Mouse (Mus musculus) lung, embryonic 14.5 days (tissue): ENCODE measurements at regions not wholly inside any gene's neighbourhood (a gene's known extent, or its start where the extent isn't known, plus 50 kb on each side); places are given as distances from the start of the nearest gene placed in this dataset.

ENCODE experiments used
- ATAC-seq: fragments of 200-750 bp; cut with Nextera tagmentation; 2 replicates; pipeline ENCODE4 v1.8.0; 2017; ENCODE audit warnings: mild to moderate bottlenecking, moderate TSS enrichment, moderate library complexity; ENCODE audit not compliant: insufficient read depth
- DNase-seq: peaks from one replicate; pipeline ENCODE4 v3.0.0-alpha.2; 2015
- H3K27ac ChIP-seq: fragments of 300-500 bp; sonication (generic); 2 replicates; pipeline ENCODE4 v1.5.1; 2014; ENCODE audit warnings: low read depth, mild to moderate bottlenecking, moderate library complexity
- H3K27me3 ChIP-seq: fragments of 300-500 bp; sonication (generic); 2 replicates; pipeline ENCODE4 v1.6.1; 2014; ENCODE audit warnings: low read length, control low read depth; ENCODE audit not compliant: insufficient read depth
- H3K36me3 ChIP-seq: fragments of 300-500 bp; sonication (generic); 2 replicates; pipeline ENCODE4 v1.6.1; 2014; ENCODE audit warnings: control low read depth; ENCODE audit not compliant: insufficient read depth
- H3K4me1 ChIP-seq: fragments of 300-500 bp; sonication (generic); 2 replicates; pipeline ENCODE4 v1.6.1; 2014; ENCODE audit warnings: antibody characterized with exemption, control low read depth; ENCODE audit not compliant: insufficient read depth
- H3K4me2 ChIP-seq: fragments of 300-500 bp; sonication (generic); 2 replicates; pipeline ENCODE4 v1.6.1; 2014; ENCODE audit warnings: mild to moderate bottlenecking
- H3K4me3 ChIP-seq: fragments of 300-500 bp; sonication (generic); 2 replicates; pipeline ENCODE4 v1.5.1; 2014; ENCODE audit warnings: low read depth, low read length
- H3K9ac ChIP-seq: fragments of 300-500 bp; sonication (generic); 2 replicates; pipeline ENCODE4 v1.6.1; 2014
- H3K9me3 ChIP-seq: fragments of 300-500 bp; sonication (generic); 2 replicates; pipeline ENCODE4 v1.6.1; 2016; ENCODE audit warnings: low read depth, low read length, control low read depth
- CTCF ChIP-seq: IDR thresholded peaks from 2 replicates; pipeline ENCODE4 v1.5.1; 2016; ENCODE audit warnings: antibody characterized with exemption, low read depth
- WGBS: fragments of 180-500 bp; shearing (Covaris S2); extraction: QIAGEN DNeasy Blood & Tissue Kit; methylation state at CpG from one replicate; pipeline ENCODE4 v1.1.7; 2014; 5-methylcytosine and 5-hydroxymethylcytosine counted together

GRCm38 (mm10) chr5:43093647-43094326 is 139.2 kb upstream of the Cpeb2 start:
- Histone ChIP-seq H3K4me1 (0 out of 2 replicates have a peak, but pooled peaks cover 6% of the 10 kb centered on the region), H3K27ac (no peak overlapping the region), H3K4me3 (no peak overlapping the region), H3K27me3 (no peaks in the 10 kb centered on the region), H3K9ac (no peak overlapping the region), H3K9me3 (no peaks in the 10 kb centered on the region), H3K36me3 (no peaks in the 10 kb centered on the region), H3K4me2 (no peak overlapping the region)
- DNase-seq = no peak
- WGBS = 60% methylated on average over 5 of the region's 5 CpGs
- no peak for ATAC-seq
- no peak for TF ChIP-seq CTCF

DNA sequence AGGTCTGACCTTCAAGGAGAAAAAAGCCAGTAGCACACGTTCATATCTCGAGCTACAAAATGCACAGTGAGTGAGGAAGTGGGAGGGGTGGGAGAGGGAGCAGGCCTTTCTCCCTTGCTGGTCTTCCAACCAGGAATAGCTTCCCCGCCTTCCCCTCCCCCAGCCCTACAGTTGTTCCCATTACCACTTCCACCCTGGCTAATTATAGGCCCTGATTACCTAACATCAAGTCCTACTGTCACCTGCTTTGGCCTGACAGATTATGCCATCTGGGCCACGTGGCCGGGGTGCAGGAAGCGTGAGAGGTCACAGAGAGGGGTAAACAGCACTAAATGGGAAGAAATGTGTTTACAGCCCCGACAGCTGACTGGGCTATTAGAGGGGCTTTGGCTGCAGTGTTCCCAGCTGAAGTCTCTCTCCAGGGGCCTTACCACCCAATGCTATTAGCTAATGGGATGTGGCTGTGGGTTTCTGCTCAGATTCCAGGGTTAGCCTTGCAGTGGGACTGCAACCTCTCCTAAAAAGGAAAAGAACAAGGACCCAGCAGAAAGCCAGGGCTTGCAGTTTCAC is 138.6 kb upstream of the Cpeb2 start:
- 17% methylated on average over 7 of the region's 7 CpGs for WGBS
- no peak for TF ChIP-seq CTCF
- Histone ChIP-seq H3K9ac (no peak overlapping the region), H3K4me2 (no peak overlapping the region), H3K27ac (no peak overlapping the region; the same call in 1 of the 2 replicates), H3K4me1 (0 out of 2 replicates have a peak, but pooled peaks cover 6% of the 10 kb centered on the region), H3K36me3 (no peaks in the 10 kb centered on the region), H3K27me3 (no peaks in the 10 kb centered on the region), H3K9me3 (no peaks in the 10 kb centered on the region), H3K4me3 (no peak overlapping the region)
- ATAC-seq (peak; percentile 82; the same call in 1 of the 2 replicates), DNase-seq (peak; percentile 34)

DNA sequence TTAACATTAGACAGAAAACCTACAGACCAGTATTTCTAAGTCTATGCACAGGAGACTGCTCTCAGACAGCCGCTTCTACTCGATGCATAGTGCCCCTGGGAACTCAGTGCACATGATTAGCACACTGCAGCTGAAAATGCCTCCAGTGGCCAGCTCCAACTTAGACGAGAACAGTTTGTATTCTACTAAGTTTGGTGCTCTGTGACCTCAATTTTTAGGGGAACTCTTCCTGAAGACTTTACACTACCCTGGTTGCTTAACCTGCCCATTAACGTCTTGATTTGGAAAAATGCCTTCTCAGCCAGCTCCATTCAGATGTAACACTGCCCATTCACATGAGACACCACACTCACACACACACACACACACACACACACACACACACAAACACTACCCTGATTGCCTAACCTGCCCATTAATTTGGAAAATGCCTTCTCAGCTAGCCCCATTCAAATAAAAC is 130.9 kb upstream of the Cpeb2 start:
- no peak overlapping the region for H3K27ac ChIP-seq

DNA sequence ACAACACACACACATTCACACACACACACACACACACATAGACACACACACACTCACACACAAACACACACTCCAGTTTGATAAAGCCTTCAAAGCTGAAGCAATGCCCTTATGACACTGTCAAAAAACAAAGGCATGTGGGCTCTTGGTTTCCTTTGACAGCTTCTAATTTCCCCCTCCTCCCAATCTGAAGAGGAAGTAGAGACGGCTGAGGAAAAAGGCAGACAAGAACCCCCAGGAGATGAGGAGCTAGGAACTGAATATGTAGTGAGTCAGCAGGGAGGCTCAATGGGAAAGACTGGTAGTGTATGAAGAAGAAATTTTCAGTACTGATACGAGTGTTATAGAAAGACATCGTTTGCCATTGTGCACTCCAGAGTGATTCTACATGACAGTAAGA is 130.4 kb upstream of the Cpeb2 start:
- H3K4me1 ChIP-seq = no peaks in the 10 kb centered on the region
- no peak overlapping the region for H3K27ac ChIP-seq
- DNase-seq (no peak), ATAC-seq (no peak)
- no peaks in the 10 kb centered on the region for H3K27me3 ChIP-seq
- no peak overlapping the region for H3K4me3 ChIP-seq
- no peaks in the 10 kb centered on the region for H3K36me3 ChIP-seq
- no peak overlapping the region for H3K9ac ChIP-seq
- no peak overlapping the region for H3K4me2 ChIP-seq
- no peaks in the 10 kb centered on the region for H3K9me3 ChIP-seq
- WGBS = 62% methylated on average over 3 of the region's 3 CpGs
- TF ChIP-seq CTCF = no peak

More for the DNA sequence above, 130.9 kb upstream of the Cpeb2 start:
- Histone ChIP-seq H3K36me3 (no peaks in the 10 kb centered on the region), H3K27me3 (no peaks in the 10 kb centered on the region), H3K4me2 (no peak overlapping the region), H3K4me1 (no peaks in the 10 kb centered on the region), H3K9me3 (no peaks in the 10 kb centered on the region), H3K9ac (no peak overlapping the region), H3K4me3 (no peak overlapping the region)
- no peak for TF ChIP-seq CTCF
- DNase-seq = no peak
- 53% methylated on average over 4 of the region's 4 CpGs for WGBS
- ATAC-seq = no peak

GRCm38 (mm10) chr5:43103728-43104127 is 129.2 kb upstream of the Cpeb2 start:
- 69% methylated on average over 7 of the region's 7 CpGs for WGBS
- TF ChIP-seq CTCF = no peak
- H3K27ac ChIP-seq = no peak overlapping the region
- ATAC-seq (no peak), DNase-seq (no peak)
- H3K4me1 ChIP-seq = no peaks in the 10 kb centered on the region
- H3K9ac ChIP-seq = no peak overlapping the region
- no peaks in the 10 kb centered on the region for H3K36me3 ChIP-seq
- no peaks in the 10 kb centered on the region for H3K9me3 ChIP-seq
- H3K4me2 ChIP-seq = no peak overlapping the region
- no peak overlapping the region for H3K4me3 ChIP-seq
- H3K27me3 ChIP-seq = no peaks in the 10 kb centered on the region

- Histone ChIP-seq H3K27me3 (no peaks in the 10 kb centered on the region), H3K4me2 (no peak overlapping the region), H3K4me1 (no peaks in the 10 kb centered on the region), H3K4me3 (no peak overlapping the region), H3K9ac (no peak overlapping the region), H3K9me3 (no peaks in the 10 kb centered on the region), H3K27ac (no peak overlapping the region), H3K36me3 (no peaks in the 10 kb centered on the region)
- TF ChIP-seq CTCF = no peak
- no peak for ATAC-seq
- WGBS = 74% methylated on average over 5 of the region's 5 CpGs
- no peak for DNase-seq
Observed at GRCm38 (mm10) chr5:43105528-43105927, 127.4 kb upstream of the Cpeb2 start.

DNA sequence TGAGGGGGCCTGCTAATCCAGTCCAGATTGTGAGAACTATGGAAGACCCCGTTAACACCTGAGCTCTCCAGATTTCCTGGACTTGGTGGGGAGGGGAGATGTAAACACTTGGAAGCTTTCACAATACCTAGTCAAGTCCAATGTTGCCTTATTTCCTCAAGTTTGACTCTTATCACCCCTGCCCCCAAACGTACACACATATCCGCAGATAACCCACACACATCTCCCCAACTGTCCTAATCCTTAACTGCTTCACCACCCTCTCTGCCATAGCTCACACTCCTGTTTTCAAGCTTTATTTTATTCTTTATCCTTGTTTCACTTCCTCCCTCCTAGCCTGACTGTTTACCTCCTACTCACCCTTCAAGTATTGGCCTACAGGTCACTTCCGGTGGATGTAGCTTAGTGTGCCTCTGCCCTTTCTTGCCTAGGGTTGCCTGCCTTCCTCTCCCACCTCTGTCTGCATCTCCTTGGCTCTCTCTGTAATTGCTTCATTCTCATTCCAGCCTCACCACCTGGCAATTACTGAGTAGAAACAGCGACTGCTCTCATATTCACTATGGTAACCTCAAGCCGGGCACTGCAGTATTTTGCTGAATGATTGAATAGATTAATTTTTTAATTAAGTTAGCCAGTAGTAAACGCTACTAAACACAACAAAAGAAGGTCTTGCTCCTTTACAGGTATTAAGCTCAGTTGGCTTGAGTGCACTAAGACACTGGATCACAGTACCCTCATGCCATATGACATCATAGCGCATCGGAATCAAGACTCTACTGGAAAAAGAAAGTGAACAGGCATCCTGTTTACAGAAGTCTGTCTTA is 125.3 kb upstream of the Cpeb2 start:
- WGBS = 81% methylated on average over 9 of the region's 9 CpGs
- no peak overlapping the region for H3K9ac ChIP-seq
- no peak overlapping the region for H3K4me3 ChIP-seq
- H3K27ac ChIP-seq = no peak overlapping the region
- no peaks in the 10 kb centered on the region for H3K4me1 ChIP-seq
- H3K36me3 ChIP-seq = no peaks in the 10 kb centered on the region
- ATAC-seq (no peak), DNase-seq (no peak)
- no peaks in the 10 kb centered on the region for H3K27me3 ChIP-seq
- H3K9me3 ChIP-seq = no peaks in the 10 kb centered on the region
- no peak for TF ChIP-seq CTCF
- H3K4me2 ChIP-seq = no peak overlapping the region
